Mouse (Mus musculus) kidney, adult 2 months (tissue): ENCODE results near the gene Ccser1.

Experiments used
- CTCF ChIP-seq: fragments of 200-500 bp; conservative IDR thresholded peaks from 2 replicates; pipeline ENCODE4 v1.5.1; 2011; ENCODE audit warnings: low read depth, mild to moderate bottlenecking, control low read depth, low read length, moderate library complexity, mixed read lengths; ENCODE audit not compliant: insufficient read depth, insufficient read length
- POLR2A ChIP-seq: fragments of 200-500 bp; IDR thresholded peaks from one replicate; pipeline ENCODE4 v1.6.1; 2011; ENCODE audit warnings: low read depth, low read length, control low read depth

GRCm38 (mm10) chr6:61382526-61382925 is 202.4 kb downstream of the Ccser1 start:
- TF ChIP-seq CTCF (peak; percentile 35; the same call in 1 of the 2 replicates), POLR2A (no peak)
